Mouse (Mus musculus) limb, embryonic 15.5 days (tissue): ENCODE measurements around the gene Megf8. TPM values are rescaled to one million over a fixed set of nuclear protein-coding genes. Genes with fewer than 3 reads are reported as not detected.

Experiments used
- ATAC-seq: fragments of 200-750 bp; cut with Nextera tagmentation; 2 replicates; pipeline ENCODE4 v1.8.0; 2017; ENCODE audit warnings: low read depth, moderate TSS enrichment; ENCODE audit not compliant: insufficient number of reproducible peaks, low FRiP score, low TSS enrichment
- H3K27ac ChIP-seq: fragments of 300-500 bp; sonication (generic); 2 replicates; pipeline ENCODE4 v1.5.1; 2015; ENCODE audit warnings: moderate library complexity, mild to moderate bottlenecking, inconsistent platforms
- H3K27me3 ChIP-seq: fragments of 300-500 bp; sonication (generic); 2 replicates; pipeline ENCODE4 v1.6.1; 2015; ENCODE audit warnings: inconsistent platforms
- H3K36me3 ChIP-seq: fragments of 300-500 bp; sonication (generic); 2 replicates; pipeline ENCODE4 v1.6.1; 2015; ENCODE audit warnings: inconsistent platforms
- H3K4me1 ChIP-seq: fragments of 300-500 bp; sonication (generic); 2 replicates; pipeline ENCODE4 v1.6.1; 2015; ENCODE audit warnings: inconsistent platforms
- H3K4me2 ChIP-seq: fragments of 300-500 bp; sonication (generic); 2 replicates; pipeline ENCODE4 v1.6.1; 2015; ENCODE audit warnings: mild to moderate bottlenecking, inconsistent platforms
- H3K4me3 ChIP-seq: fragments of 300-500 bp; sonication (generic); 2 replicates; pipeline ENCODE4 v1.5.1; 2015; ENCODE audit warnings: mild to moderate bottlenecking, inconsistent platforms
- H3K9ac ChIP-seq: fragments of 300-500 bp; sonication (generic); 2 replicates; pipeline ENCODE4 v1.6.1; 2015; ENCODE audit warnings: inconsistent platforms
- H3K9me3 ChIP-seq: fragments of 300-500 bp; sonication (generic); 2 replicates; pipeline ENCODE4 v1.6.1; 2016; ENCODE audit warnings: inconsistent platforms
- WGBS: fragments of 180-500 bp; shearing (Covaris S2); methylation state at CpG from one replicate; pipeline ENCODE4 v1.1.7; 2015; 5-methylcytosine and 5-hydroxymethylcytosine counted together
- polyA plus RNA-seq: library from polyadenylated mRNA; unstranded; fragments of >200 nt; fragmentation: Nextera tagmentation; extraction: Ambion mirVana; gene quantifications from 2 replicates; pipeline ENCODE4 v1.2.1, GENCODE M21; 2015

The Megf8 gene
- polyA plus RNA-seq, 1 experiment from 2014 or later, result 14.3 TPM

- no peak overlapping the region for H3K9ac ChIP-seq
- no peaks in the 10 kb centered on the region for H3K36me3 ChIP-seq
- H3K27me3 ChIP-seq, result no peaks in the 10 kb centered on the region
- H3K4me3 ChIP-seq, result no peak overlapping the region
- H3K4me1 ChIP-seq, result no peaks in the 10 kb centered on the region
- WGBS, result 46% methylated on average over 4 of the region's 4 CpGs
- ATAC-seq, result no peak
- H3K27ac ChIP-seq, result no peak overlapping the region
- no peak overlapping the region for H3K4me2 ChIP-seq
- H3K9me3 ChIP-seq, result no peaks in the 10 kb centered on the region
These were observed 92.3 kb downstream of the Megf8 start for GRCm38 (mm10) chr7:25409114-25409760.

- Histone ChIP-seq H3K36me3 (no peaks in the 10 kb centered on the region), H3K4me3 (no peak overlapping the region), H3K9me3 (no peaks in the 10 kb centered on the region), H3K27ac (no peak overlapping the region), H3K4me2 (no peak overlapping the region), H3K4me1 (no peaks in the 10 kb centered on the region), H3K9ac (no peak overlapping the region), H3K27me3 (no peaks in the 10 kb centered on the region)
- WGBS, result 79% methylated on average over 1 of the region's 1 CpGs
- ATAC-seq, result no peak
These were observed 94.1 kb downstream of the Megf8 start for GRCm38 (mm10) chr7:25410969-25411615.

- no peaks in the 10 kb centered on the region for H3K4me1 ChIP-seq
- H3K4me2 ChIP-seq, result no peak overlapping the region
- H3K36me3 ChIP-seq, result no peaks in the 10 kb centered on the region
- H3K27ac ChIP-seq, result no peak overlapping the region
- no peak overlapping the region for H3K4me3 ChIP-seq
- H3K27me3 ChIP-seq, result no peaks in the 10 kb centered on the region
- 79% methylated on average over 3 of the region's 3 CpGs for WGBS
- no peak for ATAC-seq
- H3K9me3 ChIP-seq, result no peaks in the 10 kb centered on the region
- no peak overlapping the region for H3K9ac ChIP-seq
These were observed 94.9 kb downstream of the Megf8 start for GRCm38 (mm10) chr7:25411861-25412260.

- no peak within 1 kb of the TSS for H3K4me3 ChIP-seq
- H3K27ac ChIP-seq, result no peak within 1 kb of the TSS
- no peaks in the 10 kb centered on the region for H3K9me3 ChIP-seq
- no peaks in the 10 kb centered on the region for H3K4me1 ChIP-seq
- no peak within 1 kb of the TSS for H3K4me2 ChIP-seq
- ATAC-seq, result no peak
- no peak within 1 kb of the TSS for H3K9ac ChIP-seq
- H3K36me3 ChIP-seq, result no peaks in the 10 kb centered on the region
- H3K27me3 ChIP-seq, result no peaks in the 10 kb centered on the region
- WGBS, result 55% methylated on average over 7 of the region's 7 CpGs
These were observed 96.0 kb downstream of the Megf8 start, which contains the start of gene Cxcl17 for GRCm38 (mm10) chr7:25412833-25413441. TSS of gene Cxcl17 (minus strand) at chr7:25412886.

Other genes with a start within 250 kb of the Megf8 start
- gene Grik5, start 244.8 kb upstream of the Megf8 start, polyA plus RNA-seq, result 4.2 and 5.7 TPM in 2 replicates
- gene Zfp574, start 244.6 kb upstream of the Megf8 start, polyA plus RNA-seq, result 28.8 and 29.5 TPM in 2 replicates
- 1.1 and 1.4 TPM in 2 replicates for gene Pou2f2, start 137.4 kb upstream of the Megf8 start, polyA plus RNA-seq
- gene Dedd2, start 96.5 kb upstream of the Megf8 start, polyA plus RNA-seq, result 12.2 and 13.6 TPM in 2 replicates
- 2.7 and 2.8 TPM in 2 replicates for gene Zfp526, start 95.7 kb upstream of the Megf8 start, polyA plus RNA-seq
- 8.2 and 10.0 TPM in 2 replicates for gene Gsk3a, start 79.3 kb upstream of the Megf8 start, polyA plus RNA-seq
- 20.8 and 24.4 TPM in 2 replicates for gene Erf, start 66.4 kb upstream of the Megf8 start, polyA plus RNA-seq
- gene Cic, start 49.5 kb upstream of the Megf8 start, polyA plus RNA-seq, result 40.3 and 42.5 TPM in 2 replicates
- gene Pafah1b3, start 19.2 kb upstream of the Megf8 start, polyA plus RNA-seq, result 176 and 198 TPM in 2 replicates
- gene Prr19, start 15.8 kb upstream of the Megf8 start, polyA plus RNA-seq, result 0.32 and 0.40 TPM in 2 replicates
- 0.50 and 0.61 TPM in 2 replicates for gene Tmem145, start 11.1 kb upstream of the Megf8 start, polyA plus RNA-seq
- gene Cnfn, start 52.6 kb downstream of the Megf8 start, polyA plus RNA-seq, result 649 and 693 TPM in 2 replicates
- 9.2 and 11.8 TPM in 2 replicates for gene Lipe, start 81.5 kb downstream of the Megf8 start, polyA plus RNA-seq
- 0.20 and 0.32 TPM in 2 replicates for gene Cxcl17, start 95.7 kb downstream of the Megf8 start, polyA plus RNA-seq
- 1.5 and 2.2 TPM in 2 replicates for gene Ceacam1, start 160.4 kb downstream of the Megf8 start, polyA plus RNA-seq
- gene Ceacam2, start 222.7 kb downstream of the Megf8 start, polyA plus RNA-seq, result not detected in 2 replicates